Mouse (Mus musculus): ENCODE measurements around the gene Nav3.
"Not testable (repeated sequence)": the region's sequence is repeated elsewhere in the genome, so short reads cannot be mapped to it uniquely, and the experiment has no call there.

Nav3 gene

GRCm38 (mm10) chr10:110034582-110035099 is 421.4 kb downstream of the Nav3 start:
- no peak for DNase-seq

GRCm38 (mm10) chr10:110024897-110025296 is 431.1 kb downstream of the Nav3 start:
- DNase-seq, result not testable (repeated sequence)

- no peak for DNase-seq
These were observed 433.9 kb downstream of the Nav3 start for GRCm38 (mm10) chr10:110022100-110022499.

GRCm38 (mm10) chr10:110019266-110019866 is 436.6 kb downstream of the Nav3 start:
- DNase-seq, result no peak

- not testable (repeated sequence) for DNase-seq
These were observed 454.7 kb downstream of the Nav3 start for GRCm38 (mm10) chr10:110001328-110001727.

- no peak for DNase-seq
These were observed 455.2 kb downstream of the Nav3 start for GRCm38 (mm10) chr10:110000755-110001247.

GRCm38 (mm10) chr10:109999904-110000303 is 456.1 kb downstream of the Nav3 start:
- no peak for DNase-seq

- DNase-seq, result no peak
These were observed 461.7 kb downstream of the Nav3 start for GRCm38 (mm10) chr10:109994302-109994701.

GRCm38 (mm10) chr10:109985824-109986485 is 470.0 kb downstream of the Nav3 start:
- no peak for DNase-seq

- no peak for DNase-seq
These were observed 479.7 kb downstream of the Nav3 start for GRCm38 (mm10) chr10:109976351-109976750.

GRCm38 (mm10) chr10:109974177-109974576 is 481.8 kb downstream of the Nav3 start:
- no peak for DNase-seq

GRCm38 (mm10) chr10:109973483-109973882 is 482.5 kb downstream of the Nav3 start:
- DNase-seq, result no peak

- DNase-seq, result no peak
These were observed 505.7 kb downstream of the Nav3 start for GRCm38 (mm10) chr10:109950296-109950695.

GRCm38 (mm10) chr10:109929319-109929622 is 526.7 kb downstream of the Nav3 start:
- no peak for DNase-seq

GRCm38 (mm10) chr10:109928547-109929318 is 527.3 kb downstream of the Nav3 start:
- no peak for DNase-seq

- DNase-seq, result no peak
These were observed 529.9 kb downstream of the Nav3 start for GRCm38 (mm10) chr10:109926149-109926548.

- no peak for DNase-seq
These were observed 531.9 kb downstream of the Nav3 start for GRCm38 (mm10) chr10:109924136-109924535.

GRCm38 (mm10) chr10:109921368-109921767 is 534.6 kb downstream of the Nav3 start:
- no peak for DNase-seq

GRCm38 (mm10) chr10:109920607-109921187 is 535.3 kb downstream of the Nav3 start:
- peak; percentile 49 for DNase-seq

- DNase-seq, result no peak
These were observed 536.5 kb downstream of the Nav3 start for GRCm38 (mm10) chr10:109919515-109919914.

- no peak for DNase-seq
These were observed 548.8 kb downstream of the Nav3 start for GRCm38 (mm10) chr10:109907206-109907605.

GRCm38 (mm10) chr10:109906413-109906785 is 549.6 kb downstream of the Nav3 start:
- DNase-seq, result no peak

All from cerebellum, adult 8-10 months (tissue).